ENCODE assay signal across 19 mouse cellular contexts in the genomic region with DNA sequence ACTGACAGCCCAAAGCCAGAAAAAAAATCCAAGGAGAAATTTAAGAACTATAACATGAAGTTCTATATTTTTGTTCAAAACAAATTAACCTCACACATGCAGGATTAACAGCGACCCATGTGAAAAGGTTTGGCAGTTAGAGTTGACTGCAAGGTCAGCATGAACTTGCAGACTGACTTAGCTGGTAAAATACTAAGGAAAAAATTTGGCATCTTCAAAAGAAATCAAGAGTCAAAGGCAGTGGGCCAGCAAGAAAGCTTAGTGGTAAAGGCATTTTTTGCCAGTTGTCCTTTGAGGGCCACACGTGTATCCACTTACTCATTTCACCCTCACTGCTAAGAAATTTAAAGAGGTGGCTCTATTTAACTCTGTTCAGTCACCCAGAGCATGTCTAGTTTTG.
"Had no signal": no experiment of that assay in that cellular context is flagged by ENCODE, and none has a peak within 500 bp of the region (broad histone marks: within the 10 kb centered on the region; RNA-seq: fewer than 3 reads in every experiment).

No protein-coding gene starts in this region.

- H3K27me3 ChIP-seq: liver, embryonic 12.5 days; liver, embryonic 15.5 days; lung, embryonic 15.5 days; megakaryocyte, embryonic 14.5 days; midbrain, embryonic 13.5 days; neural tube, embryonic 13.5 days had no signal

- H3K36me3 ChIP-seq: liver, embryonic 12.5 days; liver, embryonic 15.5 days; lung, embryonic 15.5 days; midbrain, embryonic 10.5 days; midbrain, embryonic 13.5 days; neural tube, embryonic 13.5 days had no signal

- H3K4me2 ChIP-seq: liver, embryonic 12.5 days; liver, embryonic 15.5 days; lung, embryonic 15.5 days; midbrain, embryonic 13.5 days; neural tube, embryonic 13.5 days had no signal

- ATAC-seq: liver, embryonic 12.5 days; midbrain, embryonic 13.5 days; midbrain, embryonic 16.5 days had no signal

- DNase-seq: kidney, adult 9 months; kidney, postnatal 14 days; kidney, postnatal 4 days; liver; lung, adult 18-20 months; lung, postnatal 10 days; lung, postnatal 36 days; thymus, adult 2 months; thymus, postnatal 14 days; thymus, postnatal 4 days had no signal

- H3K9me3 ChIP-seq: liver, embryonic 12.5 days; liver, embryonic 15.5 days; lung, embryonic 15.5 days; midbrain, embryonic 10.5 days; midbrain, embryonic 13.5 days; neural tube, embryonic 13.5 days had no signal

- H3K4me3 ChIP-seq: liver, embryonic 12.5 days; liver, embryonic 15.5 days; lung, embryonic 15.5 days; megakaryocyte, embryonic 14.5 days; midbrain, embryonic 10.5 days; midbrain, embryonic 13.5 days; myocyte; neural tube, embryonic 13.5 days had no signal

- H3K9ac ChIP-seq: liver, embryonic 12.5 days; liver, embryonic 15.5 days; lung, embryonic 15.5 days; midbrain, embryonic 13.5 days; neural tube, embryonic 13.5 days had no signal

- H3K4me1 ChIP-seq: liver, embryonic 12.5 days; liver, embryonic 15.5 days; lung, embryonic 15.5 days; megakaryocyte, embryonic 14.5 days; midbrain, embryonic 10.5 days; midbrain, embryonic 13.5 days; neural tube, embryonic 13.5 days had no signal

- H3K27ac ChIP-seq: liver, embryonic 12.5 days; liver, embryonic 15.5 days; lung, embryonic 15.5 days; midbrain, embryonic 10.5 days; midbrain, embryonic 13.5 days; neural tube, embryonic 13.5 days had no signal
